Mouse (Mus musculus) limb, embryonic 14.5 days (tissue): ENCODE measurements around the gene Rpl10a. TPM values are rescaled to one million over a fixed set of nuclear protein-coding genes. Genes with fewer than 3 reads are reported as not detected.

Source experiments
- ATAC-seq: fragments of 200-750 bp; cut with Nextera tagmentation; 2 replicates; pipeline ENCODE4 v1.8.0; 2017; ENCODE audit warnings: low read depth, moderate number of reproducible peaks, moderate TSS enrichment; ENCODE audit not compliant: low FRiP score
- DNase-seq: peaks from one replicate; pipeline ENCODE4 v3.0.0-alpha.2; 2015; ENCODE audit warnings: low spot score
- H3K27ac ChIP-seq: fragments of 300-500 bp; sonication (generic); replicated peaks from 2 replicates; pipeline ENCODE4 v1.5.1; 2014; ENCODE audit warnings: low read depth, mild to moderate bottlenecking, low read length, moderate library complexity, mixed read lengths
- H3K27me3 ChIP-seq: fragments of 300-500 bp; sonication (generic); 2 replicates; pipeline ENCODE4 v1.6.1; 2014; ENCODE audit warnings: low read length, mixed read lengths; ENCODE audit not compliant: control insufficient read depth, insufficient read depth
- H3K36me3 ChIP-seq: fragments of 300-500 bp; sonication (generic); 2 replicates; pipeline ENCODE4 v1.6.1; 2014; ENCODE audit warnings: mild to moderate bottlenecking, low read length, moderate library complexity, mixed read lengths; ENCODE audit not compliant: control insufficient read depth, insufficient read depth
- H3K4me1 ChIP-seq: fragments of 300-500 bp; sonication (generic); 2 replicates; pipeline ENCODE4 v1.6.1; 2014; ENCODE audit warnings: antibody characterized with exemption, low read length, mixed read lengths; ENCODE audit not compliant: control insufficient read depth, insufficient read depth
- H3K4me2 ChIP-seq: fragments of 300-500 bp; sonication (generic); replicated peaks from 2 replicates; pipeline ENCODE4 v1.6.1; 2014; ENCODE audit warnings: low read depth, mild to moderate bottlenecking, low read length, moderate library complexity; ENCODE audit not compliant: severe bottlenecking
- H3K4me3 ChIP-seq: fragments of 300-500 bp; sonication (generic); replicated peaks from 2 replicates; pipeline ENCODE4 v1.5.1; 2014; ENCODE audit warnings: low read length
- H3K9ac ChIP-seq: fragments of 300-500 bp; sonication (generic); 2 replicates; pipeline ENCODE4 v1.6.1; 2014; ENCODE audit warnings: mild to moderate bottlenecking, low read depth, low read length, moderate library complexity; ENCODE audit not compliant: severe bottlenecking
- H3K9me3 ChIP-seq: fragments of 300-500 bp; sonication (generic); 2 replicates; pipeline ENCODE4 v1.6.1; 2016; ENCODE audit warnings: low read length; ENCODE audit not compliant: control insufficient read depth
- POLR2A ChIP-seq: fragments of 200-500 bp; IDR thresholded peaks from 2 replicates; pipeline ENCODE4 v1.8.0; 2012; ENCODE audit warnings: inconsistent platforms, mild to moderate bottlenecking, moderate library complexity, borderline replicate concordance; ENCODE audit not compliant: insufficient read depth, insufficient read length; ENCODE audit errors: extremely low read depth
- WGBS: fragments of 180-500 bp; shearing (Covaris S2); extraction: QIAGEN DNeasy Blood & Tissue Kit; methylation state at CpG from one replicate; pipeline ENCODE4 v1.1.7; 2014; 5-methylcytosine and 5-hydroxymethylcytosine counted together
- polyA plus RNA-seq, 2 experiments: library from polyadenylated mRNA; depleted of rRNA in 1 of 2; stranded (reverse) in 1 of 2; unstranded in 1 of 2; fragments of >200 nt; fragmentation: Nextera tagmentation in 1 of 2; extraction: Ambion mirVana in 1 of 2; gene quantifications; 2 replicates each; pipeline versions ENCODE4 v1.2.1 to v1.2.3; 2012 to 2014

Gene Rpl10a
- polyA plus RNA-seq, 2 experiments, result 905 to 4,469 TPM

GRCm38 (mm10) chr17:28287980-28288379 lies 40.3 kb upstream of the Rpl10a start:
- WGBS, result 72% methylated on average over 5 of the region's 5 CpGs
- H3K4me3 ChIP-seq, result no peak overlapping the region
- no peak for TF ChIP-seq POLR2A
- H3K36me3 ChIP-seq, result peaks cover 10% of the 10 kb centered on the region
- H3K27me3 ChIP-seq, result no peaks in the 10 kb centered on the region
- no peak for DNase-seq
- H3K4me1 ChIP-seq, result peaks cover 6% of the 10 kb centered on the region; the same call in 1 of the 2 replicates
- no peaks in the 10 kb centered on the region for H3K9me3 ChIP-seq
- H3K4me2 ChIP-seq, result no peak overlapping the region
- H3K9ac ChIP-seq, result no peak overlapping the region
- no peak for ATAC-seq
- H3K27ac ChIP-seq, result no peak overlapping the region

GRCm38 (mm10) chr17:28290262-28290661 lies 38.0 kb upstream of the Rpl10a start:
- Histone ChIP-seq H3K36me3 (peaks cover 13% of the 10 kb centered on the region), H3K27me3 (no peaks in the 10 kb centered on the region), H3K9me3 (no peaks in the 10 kb centered on the region), H3K4me2 (no peak overlapping the region), H3K27ac (no peak overlapping the region), H3K9ac (no peak overlapping the region), H3K4me1 (peaks cover 19% of the 10 kb centered on the region; the same call in 1 of the 2 replicates), H3K4me3 (no peak overlapping the region)
- ATAC-seq (no peak), DNase-seq (no peak)
- TF ChIP-seq POLR2A, result no peak
- WGBS, result 64% methylated on average over 3 of the region's 3 CpGs

GRCm38 (mm10) chr17:28290671-28291070 lies 37.6 kb upstream of the Rpl10a start:
- TF ChIP-seq POLR2A, result no peak
- no peak overlapping the region for H3K4me3 ChIP-seq
- 89% methylated on average over 11 of the region's 11 CpGs for WGBS
- no peak for DNase-seq
- H3K36me3 ChIP-seq, result peaks cover 16% of the 10 kb centered on the region
- peaks cover 16% of the 10 kb centered on the region; the same call in 1 of the 2 replicates for H3K4me1 ChIP-seq
- no peak overlapping the region for H3K9ac ChIP-seq
- H3K4me2 ChIP-seq, result no peak overlapping the region
- no peak for ATAC-seq
- H3K27me3 ChIP-seq, result no peaks in the 10 kb centered on the region
- H3K9me3 ChIP-seq, result no peaks in the 10 kb centered on the region
- H3K27ac ChIP-seq, result no peak overlapping the region

DNA sequence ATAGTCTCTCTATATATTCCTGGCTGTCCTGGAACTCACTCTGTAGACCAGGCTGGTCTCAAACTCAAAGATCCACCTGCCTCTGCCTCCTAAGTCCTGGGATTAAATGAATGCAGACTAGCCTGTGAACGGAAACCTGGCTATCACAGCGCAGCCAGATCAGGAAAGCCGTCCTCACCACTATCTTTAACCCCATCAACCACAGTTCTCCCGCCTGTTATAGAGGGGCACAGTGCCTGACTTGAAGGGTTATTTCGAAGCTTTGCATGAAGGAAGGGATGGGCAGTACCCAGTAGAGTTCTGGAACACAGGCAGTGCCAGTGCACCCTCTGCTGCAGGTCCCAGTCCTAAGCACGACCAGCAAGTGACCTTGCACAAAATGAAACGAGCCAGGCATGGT lies 36.9 kb upstream of the Rpl10a start:
- H3K4me1 ChIP-seq, result peaks cover 14% of the 10 kb centered on the region; the same call in 1 of the 2 replicates
- H3K9me3 ChIP-seq, result no peaks in the 10 kb centered on the region
- no peak overlapping the region for H3K4me2 ChIP-seq
- 83% methylated on average over 7 of the region's 7 CpGs for WGBS
- no peaks in the 10 kb centered on the region for H3K27me3 ChIP-seq
- no peak overlapping the region for H3K9ac ChIP-seq
- DNase-seq (no peak), ATAC-seq (no peak)
- H3K4me3 ChIP-seq, result no peak overlapping the region
- TF ChIP-seq POLR2A, result no peak
- peaks cover 19% of the 10 kb centered on the region for H3K36me3 ChIP-seq
- H3K27ac ChIP-seq, result no peak overlapping the region

DNA sequence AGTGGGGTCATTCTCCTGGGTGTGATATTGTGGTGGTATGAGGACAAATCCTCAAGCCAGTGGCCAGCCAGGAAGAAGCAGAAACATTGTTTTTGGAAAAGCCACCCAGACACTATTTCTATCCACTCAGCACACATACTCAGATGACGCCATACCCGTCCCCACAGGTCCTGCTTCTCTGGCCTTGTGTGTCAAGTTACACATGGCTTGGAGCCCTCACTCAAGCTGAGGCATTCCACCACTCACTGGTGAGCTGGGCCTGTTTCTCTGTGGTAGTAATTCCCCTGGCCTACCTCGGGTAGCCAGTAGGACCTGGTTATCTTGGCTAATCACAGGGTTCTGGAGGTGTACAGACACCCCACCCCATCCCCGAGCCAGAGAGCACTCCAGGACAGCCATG lies 34.6 kb upstream of the Rpl10a start:
- WGBS, result 37% methylated on average over 4 of the region's 4 CpGs
- Histone ChIP-seq H3K4me3 (no peak overlapping the region), H3K4me2 (no peak overlapping the region), H3K27me3 (no peaks in the 10 kb centered on the region), H3K9ac (no peak overlapping the region), H3K4me1 (peaks cover 14% of the 10 kb centered on the region; the same call in 1 of the 2 replicates), H3K9me3 (no peaks in the 10 kb centered on the region), H3K36me3 (peaks cover 36% of the 10 kb centered on the region), H3K27ac (peak overlapping the region; percentile 38)
- ATAC-seq (no peak; the same call in 1 of the 2 replicates), DNase-seq (peak; percentile 44)
- no peak for TF ChIP-seq POLR2A
